Mouse (Mus musculus) embryonic facial prominence, embryonic 12.5 days (tissue): ENCODE measurements around the gene Olfr57. TPM values are rescaled to one million over a fixed set of nuclear protein-coding genes. Genes with fewer than 3 reads are reported as not detected.
"Not testable (repeated sequence)": the region's sequence is repeated elsewhere in the genome, so short reads cannot be mapped to it uniquely, and the experiment has no call there.

Experiments
- ATAC-seq: fragments of 200-750 bp; cut with Nextera tagmentation; 2 replicates; pipeline ENCODE4 v1.8.0; 2017; ENCODE audit not compliant: insufficient number of reproducible peaks, insufficient read depth, low FRiP score, low TSS enrichment
- H3K27ac ChIP-seq: fragments of 300-500 bp; sonication (generic); 2 replicates; pipeline ENCODE4 v1.5.1; 2016; ENCODE audit warnings: mild to moderate bottlenecking
- H3K27me3 ChIP-seq: fragments of 300-500 bp; sonication (generic); 2 replicates; pipeline ENCODE4 v1.6.1; 2016; ENCODE audit warnings: mild to moderate bottlenecking, moderate library complexity
- H3K36me3 ChIP-seq: fragments of 300-500 bp; sonication (generic); 2 replicates; pipeline ENCODE4 v1.6.1; 2016; ENCODE audit warnings: mild to moderate bottlenecking
- H3K4me1 ChIP-seq: fragments of 300-500 bp; sonication (generic); 2 replicates; pipeline ENCODE4 v1.6.1; 2016
- H3K4me2 ChIP-seq: fragments of 300-500 bp; sonication (generic); replicated peaks from 2 replicates; pipeline ENCODE4 v1.6.1; 2016; ENCODE audit warnings: mild to moderate bottlenecking, moderate library complexity
- H3K4me3 ChIP-seq: fragments of 300-500 bp; sonication (generic); 2 replicates; pipeline ENCODE4 v1.5.1; 2016; ENCODE audit warnings: mild to moderate bottlenecking
- H3K9ac ChIP-seq: fragments of 300-500 bp; sonication (generic); 2 replicates; pipeline ENCODE4 v1.6.1; 2016; ENCODE audit warnings: mild to moderate bottlenecking, moderate library complexity
- H3K9me3 ChIP-seq: fragments of 300-500 bp; sonication (generic); 2 replicates; pipeline ENCODE4 v1.6.1; 2016; ENCODE audit warnings: mild to moderate bottlenecking, moderate library complexity
- WGBS: fragments of 180-500 bp; shearing (Covaris S2); methylation state at CpG from one replicate; pipeline ENCODE4 v1.1.7; 2016; 5-methylcytosine and 5-hydroxymethylcytosine counted together
- polyA plus RNA-seq: library from polyadenylated mRNA; unstranded; fragments of >200 nt; fragmentation: Nextera tagmentation; extraction: Ambion mirVana; gene quantifications from 2 replicates; pipeline ENCODE4 v1.2.1, GENCODE M21; 2016

The Olfr57 gene
- 0.14 TPM in 1 of 2 replicates, not detected in the other for polyA plus RNA-seq

DNA sequence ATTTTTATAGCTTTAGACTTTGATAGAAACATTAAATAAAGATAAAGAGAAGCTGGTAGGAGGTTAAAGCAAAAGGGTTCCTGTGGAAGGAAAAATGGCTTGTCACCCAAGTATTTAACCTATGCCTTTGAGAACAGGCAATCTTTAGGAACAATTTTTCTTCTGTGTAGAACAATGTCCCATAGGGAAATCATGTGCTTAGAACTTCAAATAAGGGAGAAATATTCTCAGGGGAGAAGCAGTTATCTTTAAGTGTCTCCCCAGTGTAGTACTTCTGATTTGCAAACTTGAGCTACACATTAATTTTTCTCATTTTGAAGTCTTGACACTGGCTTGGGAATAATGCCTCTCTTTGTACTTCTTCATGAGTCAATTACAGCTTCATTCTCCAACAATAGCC is at the start of gene Olfr57:
Gene Olfr57, plus strand, starts transcription at position 301 of the 400 bp plus-strand sequence.
- no peak within 1 kb of the TSS for H3K9ac ChIP-seq
- no peak within 1 kb of the TSS for H3K27ac ChIP-seq
- no peaks in the 10 kb centered on the region for H3K27me3 ChIP-seq
- no peak for ATAC-seq
- no peaks in the 10 kb centered on the region for H3K9me3 ChIP-seq
- H3K36me3 ChIP-seq, result no peaks in the 10 kb centered on the region
- no peak within 1 kb of the TSS for H3K4me3 ChIP-seq
- no peaks in the 10 kb centered on the region for H3K4me1 ChIP-seq
- H3K4me2 ChIP-seq, result no peak within 1 kb of the TSS

DNA sequence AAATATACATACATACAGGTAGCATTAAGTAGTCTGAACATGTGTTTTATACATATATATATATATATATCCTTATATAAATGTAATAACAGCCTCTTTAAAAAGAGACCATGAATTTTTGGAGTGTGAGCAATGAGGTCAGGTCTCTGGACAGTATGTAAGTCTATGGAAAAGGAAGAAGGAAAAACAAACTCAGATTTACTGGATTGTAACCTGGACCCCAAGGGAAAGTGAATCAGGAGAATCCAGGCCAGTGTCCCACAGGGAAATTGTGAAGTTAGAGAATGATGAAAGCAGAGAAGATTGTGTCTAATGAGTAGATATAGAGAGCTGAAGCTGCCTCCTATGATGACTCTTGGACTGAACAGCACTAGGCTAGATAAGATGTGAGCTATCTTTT is 47.8 kb upstream of the Olfr57 start, which contains the start of gene Olfr1352:
Gene Olfr1352, plus strand, starts transcription at position 301 of the 400 bp plus-strand sequence.
- H3K4me2 ChIP-seq, result no peak within 1 kb of the TSS
- no peaks in the 10 kb centered on the region for H3K9me3 ChIP-seq
- H3K9ac ChIP-seq, result no peak within 1 kb of the TSS
- no peak for ATAC-seq
- no peaks in the 10 kb centered on the region for H3K36me3 ChIP-seq
- no peak within 1 kb of the TSS for H3K27ac ChIP-seq
- H3K4me3 ChIP-seq, result no peak within 1 kb of the TSS
- no peaks in the 10 kb centered on the region for H3K4me1 ChIP-seq
- H3K27me3 ChIP-seq, result no peaks in the 10 kb centered on the region

DNA sequence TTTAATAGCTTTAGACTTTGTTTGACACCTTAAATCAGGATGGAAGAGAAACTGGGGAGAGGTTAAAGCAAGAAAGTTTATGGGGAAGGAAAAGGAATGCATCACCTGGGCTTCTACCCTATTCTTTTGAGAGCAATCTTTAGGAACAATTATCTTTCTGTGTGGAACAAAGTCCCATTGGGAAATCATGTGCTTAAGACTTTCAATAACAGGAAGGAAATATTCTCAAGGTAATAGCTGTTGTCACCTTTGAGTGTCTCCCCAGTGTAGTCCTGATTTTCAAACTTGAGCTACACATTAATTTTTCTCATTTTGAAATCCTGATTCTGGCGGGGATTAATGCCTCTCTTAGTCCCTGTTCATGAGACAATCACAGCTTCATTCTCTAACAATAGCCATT is 16.4 kb upstream of the Olfr57 start, which contains the start of gene Olfr1351:
Gene Olfr1351, plus strand, starts transcription at position 301 of the 400 bp plus-strand sequence.
- no peaks in the 10 kb centered on the region for H3K4me1 ChIP-seq
- no peaks in the 10 kb centered on the region for H3K9me3 ChIP-seq

DNA sequence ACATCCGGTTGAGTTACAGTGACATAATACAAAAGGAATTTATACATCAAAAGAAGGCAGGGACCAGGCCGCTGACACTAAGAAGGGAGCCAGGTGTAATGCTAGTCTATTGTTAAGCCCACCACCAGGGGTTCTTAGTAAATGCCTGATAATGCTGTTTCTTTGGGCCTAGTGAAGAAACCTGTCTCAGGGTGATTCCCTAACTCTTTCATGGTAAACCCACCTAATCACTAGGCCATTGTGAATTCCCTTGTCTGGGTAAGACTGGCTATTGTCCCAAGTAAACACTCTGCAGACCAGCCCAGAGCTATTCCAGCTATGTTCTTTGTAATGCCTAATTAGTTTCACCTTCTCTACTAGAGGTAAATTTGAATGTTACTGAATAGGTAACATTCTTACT is 13.9 kb downstream of the Olfr57 start:
- not testable (repeated sequence) for H3K27ac ChIP-seq, H3K4me1 ChIP-seq, H3K27me3 ChIP-seq, H3K9ac ChIP-seq, H3K9me3 ChIP-seq, ATAC-seq, H3K4me2 ChIP-seq, H3K4me3 ChIP-seq, H3K36me3 ChIP-seq
- 81% methylated on average over 2 of the region's 2 CpGs for WGBS

More for the DNA sequence above, 16.4 kb upstream of the Olfr57 start, which contains the start of gene Olfr1351:
- ATAC-seq, result no peak
- H3K36me3 ChIP-seq, result no peaks in the 10 kb centered on the region
- H3K27ac ChIP-seq, result no peak within 1 kb of the TSS
- H3K4me3 ChIP-seq, result no peak within 1 kb of the TSS
- no peak within 1 kb of the TSS for H3K9ac ChIP-seq
- no peak within 1 kb of the TSS for H3K4me2 ChIP-seq
- H3K27me3 ChIP-seq, result no peaks in the 10 kb centered on the region
- WGBS, result 44% methylated on average over 1 of the region's 1 CpGs

DNA sequence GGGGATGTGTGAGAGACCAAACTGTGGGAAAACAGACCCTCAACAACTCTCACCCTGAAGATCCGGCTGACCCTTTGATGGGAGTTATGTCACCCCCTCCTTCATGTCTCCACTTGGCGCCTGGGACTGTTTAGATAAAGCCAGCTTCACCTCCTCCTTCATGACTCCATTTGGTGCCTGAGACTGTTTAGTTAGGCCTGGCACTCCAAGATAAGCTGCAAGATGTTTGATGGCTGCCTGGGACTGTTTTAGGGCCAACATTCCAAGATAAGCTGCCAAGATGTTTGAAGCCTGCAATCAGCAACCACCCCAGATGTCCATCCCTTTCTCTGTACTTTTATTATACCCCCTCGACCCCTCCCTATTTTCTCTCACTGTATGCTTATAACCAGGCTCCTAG is 28.8 kb downstream of the Olfr57 start:
- ATAC-seq, H3K9ac ChIP-seq, H3K4me3 ChIP-seq, H3K4me1 ChIP-seq, H3K27me3 ChIP-seq, H3K27ac ChIP-seq, H3K4me2 ChIP-seq: not testable (repeated sequence)
- Histone ChIP-seq H3K9me3 (peaks cover 16% of the 10 kb centered on the region; the same call in 1 of the 2 replicates), H3K36me3 (peaks cover 25% of the 10 kb centered on the region)
- WGBS, result 91% methylated on average over 3 of the region's 3 CpGs

Other genes with a start within 250 kb of the Olfr57 start
- 2.1 TPM in 2 replicates for gene Slc1a6, start 248.2 kb upstream of the Olfr57 start, polyA plus RNA-seq
- gene Olfr1356, start 176.6 kb upstream of the Olfr57 start, polyA plus RNA-seq, result not detected in 2 replicates
- gene Olfr1355, start 153.2 kb upstream of the Olfr57 start, polyA plus RNA-seq, result not detected in 2 replicates
- not detected in 2 replicates for gene Olfr1354, start 115.6 kb upstream of the Olfr57 start, polyA plus RNA-seq
- not detected in 2 replicates for gene Olfr8, start 78.1 kb upstream of the Olfr57 start, polyA plus RNA-seq
- not detected in 2 replicates for gene Olfr1353, start 65.4 kb upstream of the Olfr57 start, polyA plus RNA-seq
- gene Olfr1352, start 47.7 kb upstream of the Olfr57 start, polyA plus RNA-seq, result not detected in 2 replicates
- gene Olfr1351, start 16.3 kb upstream of the Olfr57 start, polyA plus RNA-seq, result not detected in 2 replicates
- 45.3 and 48.9 TPM in 2 replicates for gene 2610008E11Rik, start 68.9 kb downstream of the Olfr57 start, polyA plus RNA-seq
- not detected in 2 replicates for gene Vmn2r80, start 120.0 kb downstream of the Olfr57 start, polyA plus RNA-seq
- gene Vmn2r81, start 219.0 kb downstream of the Olfr57 start, polyA plus RNA-seq, result not detected in 2 replicates